Comparison of ENCODE assay signal across 8 mouse cellular contexts in genomic region chr2:28534436-28535262, GRCm38 (mm10). TPM values are rescaled to one million over a fixed set of nuclear protein-coding genes. Genes with fewer than 3 reads are reported as not detected.
DNase-seq lines count a peak whose midpoint lies in the region; ATAC-seq and TF ChIP-seq lines count a peak whose summit lies in the region.

No protein-coding gene starts in this region.

- ATAC-seq in kidney, embryonic 16.5 days (ENCODE audit: low FRiP score, low TSS enrichment): 0 out of 2 replicates have a peak, but pooled peaks have one; percentile 4

- TF ChIP-seq POLR2A in spleen, adult 2 months (IDR thresholded peaks at IDR 0.05; ENCODE audit: low read depth, low read length): no peak

- peaks cover 50% of the 10 kb centered on the region for H3K4me1 ChIP-seq in spleen, adult 2 months (ENCODE audit: control insufficient read depth, insufficient read depth, insufficient read length)
- H3K4me1 ChIP-seq in kidney, embryonic 16.5 days (ENCODE audit: insufficient read depth, low read length): peaks cover 52% of the 10 kb centered on the region

- no peaks in the 10 kb centered on the region for H3K27me3 ChIP-seq in spleen, adult 2 months (ENCODE audit: control insufficient read depth, insufficient read depth, low read length)
- no peaks in the 10 kb centered on the region for H3K27me3 ChIP-seq in kidney, embryonic 16.5 days (ENCODE audit: insufficient read depth, low read length)

- no peak for TF ChIP-seq CTCF in spleen, adult 2 months (IDR thresholded peaks at IDR 0.05; ENCODE audit: extremely low read depth, insufficient read depth, insufficient read length, insufficient replicate concordance)

- H3K9me3 ChIP-seq in kidney, embryonic 16.5 days (ENCODE audit: low read length): no peaks in the 10 kb centered on the region

- no peak for DNase-seq in spleen, adult 2 months (ENCODE audit: low read depth in 1 of 2, low spot score in 2 of 2)
- no peak for DNase-seq in spleen, postnatal 36 days (ENCODE audit: low spot score in 2 of 2)
- DNase-seq in heart, adult 8-10 months (ENCODE audit: low spot score): peak; percentile 75
- peak; percentile 64 for DNase-seq in lung, postnatal 25 days (ENCODE audit: low spot score)
- no peak for DNase-seq in urinary bladder, postnatal 25 days (ENCODE audit: low spot score)
- no peak for DNase-seq in frontal cortex, postnatal 10 days (ENCODE audit: low spot score in 2 of 2)
- no peak for DNase-seq in frontal cortex, postnatal 25 days (ENCODE audit: low spot score in 2 of 2)

- 0 out of 2 replicates have a peak overlapping the region, but pooled peaks have one; percentile 8 for H3K27ac ChIP-seq in spleen, adult 2 months (ENCODE audit: insufficient read depth, low read length)
- H3K27ac ChIP-seq in kidney, embryonic 16.5 days (ENCODE audit: low read length): peak overlapping the region; percentile 78

- peak overlapping the region; percentile 74 for H3K9ac ChIP-seq in kidney, embryonic 16.5 days (replicated peaks; ENCODE audit: low read length)

- H3K4me2 ChIP-seq in kidney, embryonic 16.5 days (replicated peaks; ENCODE audit: low read depth, low read length): peak overlapping the region; percentile 71

- no peaks in the 10 kb centered on the region for H3K36me3 ChIP-seq in spleen, adult 2 months (ENCODE audit: control insufficient read depth, insufficient read depth, low read length)
- no peaks in the 10 kb centered on the region for H3K36me3 ChIP-seq in kidney, embryonic 16.5 days (ENCODE audit: insufficient read depth, low read length)

- 72% methylated on average over 11 of the region's 11 CpGs for WGBS in spleen, adult 2 months
- WGBS in kidney, embryonic 16.5 days: 36% methylated on average over 11 of the region's 11 CpGs

- no peak overlapping the region for H3K4me3 ChIP-seq in spleen, adult 2 months (ENCODE audit: extremely low read depth, insufficient read depth, insufficient read length)
- peak overlapping the region; percentile 58; the same call in 1 of the 2 replicates for H3K4me3 ChIP-seq in kidney, embryonic 16.5 days (ENCODE audit: low read length)

RNA-seq across cellular contexts. Expression of gene Ralgds, which starts 21.7 kb away (rescaled TPM):
- polyA plus RNA-seq in spleen, adult 2 months (2012; rRNA removed): 36.6 and 43.4 TPM in 2 replicates
- total RNA-seq in heart, adult 8-10 months (2022): 10 to 100 TPM in 2 of 4 experiments, 1 to 10 TPM in 2; 8.5 to 13.9 (median 9.8) TPM
- 24.7 and 28.7 TPM in 2 replicates for polyA plus RNA-seq in kidney, embryonic 16.5 days (2015; fragmentation: Nextera tagmentation; extraction: Ambion mirVana)

RNA-seq across cellular contexts. Expression of gene Cel, which starts 28.6 kb away (rescaled TPM):
- polyA plus RNA-seq in spleen, adult 2 months (2012; rRNA removed): 1,405 and 1,688 TPM in 2 replicates
- total RNA-seq in heart, adult 8-10 months (2022): not detected
- polyA plus RNA-seq in kidney, embryonic 16.5 days (2015; fragmentation: Nextera tagmentation; extraction: Ambion mirVana): not detected in 2 replicates

RNA-seq across cellular contexts. Expression of gene Gm10134, which starts 28.8 kb away (rescaled TPM):
- polyA plus RNA-seq in spleen, adult 2 months (2012; rRNA removed): 0.46 TPM in 1 of 2 replicates, not detected in the other
- 1 to 10 TPM in 2 of 4 experiments, not detected in 2; 1.4 TPM for total RNA-seq in heart, adult 8-10 months (2022)
- 8.3 and 9.8 TPM in 2 replicates for polyA plus RNA-seq in kidney, embryonic 16.5 days (2015; fragmentation: Nextera tagmentation; extraction: Ambion mirVana)

RNA-seq across cellular contexts. Expression of gene Gbgt1, which starts 38.0 kb away (rescaled TPM):
- polyA plus RNA-seq in spleen, adult 2 months (2012; rRNA removed): 2.9 and 3.7 TPM in 2 replicates
- total RNA-seq in heart, adult 8-10 months (2022): 1 to 10 TPM; 1.2 to 2.4 (median 2.1) TPM
- 5.5 and 6.3 TPM in 2 replicates for polyA plus RNA-seq in kidney, embryonic 16.5 days (2015; fragmentation: Nextera tagmentation; extraction: Ambion mirVana)

RNA-seq across cellular contexts. Expression of gene Gtf3c5, which starts 48.9 kb away (rescaled TPM):
- polyA plus RNA-seq in spleen, adult 2 months (2012; rRNA removed): 13.3 and 15.4 TPM in 2 replicates
- 10 to 100 TPM in 3 of 4 experiments, 1 to 10 TPM in 1; 9.9 to 13.2 (median 10.6) TPM for total RNA-seq in heart, adult 8-10 months (2022)
- polyA plus RNA-seq in kidney, embryonic 16.5 days (2015; fragmentation: Nextera tagmentation; extraction: Ambion mirVana): 48.5 and 49.7 TPM in 2 replicates

Comparison
In these comparisons a context has a peak if more than half of its experiments do, and no peak if none do; other contexts are left out.
1. DNase-seq: peak in heart, adult 8-10 months (single experiment) and lung, postnatal 25 days (single experiment); none in spleen, adult 2 months (0 of 2), spleen, postnatal 36 days (0 of 2), urinary bladder, postnatal 25 days (single experiment), frontal cortex, postnatal 10 days (0 of 2) and frontal cortex, postnatal 25 days (0 of 2).
2. RNA of gene Cel, which starts 28.6 kb away (polyA plus RNA-seq): 1,405 to 1,688 TPM in spleen, adult 2 months; not detected in kidney, embryonic 16.5 days; every median in the first group is over 1,000 times any median in the second.